Mouse (Mus musculus): ENCODE data around the gene Dnajb11. TPM values are rescaled to one million over a fixed set of nuclear protein-coding genes. Genes with fewer than 3 reads are reported as not detected.

Gene Dnajb11
- polyA plus RNA-seq, 1 experiment from 2014 or later = 78.9 TPM

GRCm38 (mm10) chr16:22909290-22909689 is 51.6 kb downstream of the Dnajb11 start:
- Histone ChIP-seq H3K4me2 (no peak overlapping the region), H3K27me3 (no peaks in the 10 kb centered on the region), H3K27ac (no peak overlapping the region), H3K36me3 (no peaks in the 10 kb centered on the region), H3K9me3 (replicated peaks) (no peaks in the 10 kb centered on the region), H3K4me3 (replicated peaks) (no peak overlapping the region), H3K9ac (no peak overlapping the region), H3K4me1 (replicated peaks) (no peaks in the 10 kb centered on the region)
- ATAC-seq (ENCODE audit: low read depth) (no peak), DNase-seq (no peak)
- WGBS (ENCODE audit: insufficient replicate concordance) = 69% methylated on average over 6 of the region's 6 CpGs

- H3K27ac ChIP-seq = no peak overlapping the region
- H3K4me2 ChIP-seq = no peak overlapping the region
- WGBS (ENCODE audit: insufficient replicate concordance) = 56% methylated on average over 3 of the region's 3 CpGs
- no peak overlapping the region for H3K9ac ChIP-seq
- ATAC-seq (ENCODE audit: low read depth) = no peak
- H3K9me3 ChIP-seq (replicated peaks) = no peaks in the 10 kb centered on the region
- H3K4me3 ChIP-seq (replicated peaks) = no peak overlapping the region
- H3K36me3 ChIP-seq = no peaks in the 10 kb centered on the region
- no peaks in the 10 kb centered on the region for H3K27me3 ChIP-seq
- no peaks in the 10 kb centered on the region for H3K4me1 ChIP-seq (replicated peaks)
- DNase-seq = no peak
Observed at GRCm38 (mm10) chr16:22911986-22912385, 54.3 kb downstream of the Dnajb11 start.

- ATAC-seq (ENCODE audit: low read depth) (no peak), DNase-seq (no peak)
- Histone ChIP-seq H3K4me3 (replicated peaks) (no peak overlapping the region), H3K9ac (no peak overlapping the region), H3K36me3 (no peaks in the 10 kb centered on the region), H3K27me3 (no peaks in the 10 kb centered on the region), H3K27ac (no peak overlapping the region), H3K4me2 (no peak overlapping the region), H3K4me1 (replicated peaks) (no peaks in the 10 kb centered on the region), H3K9me3 (replicated peaks) (no peaks in the 10 kb centered on the region)
- WGBS (ENCODE audit: insufficient replicate concordance) = 68% methylated on average over 6 of the region's 6 CpGs
Observed at GRCm38 (mm10) chr16:22912886-22913285, 55.2 kb downstream of the Dnajb11 start.

GRCm38 (mm10) chr16:22914276-22914675 is 56.6 kb downstream of the Dnajb11 start:
- Histone ChIP-seq H3K36me3 (no peaks in the 10 kb centered on the region), H3K9ac (no peak overlapping the region), H3K4me1 (replicated peaks) (no peaks in the 10 kb centered on the region), H3K27ac (no peak overlapping the region), H3K4me3 (replicated peaks) (no peak overlapping the region), H3K9me3 (replicated peaks) (no peaks in the 10 kb centered on the region), H3K4me2 (no peak overlapping the region), H3K27me3 (no peaks in the 10 kb centered on the region)
- DNase-seq (no peak), ATAC-seq (ENCODE audit: low read depth) (no peak)

GRCm38 (mm10) chr16:22918034-22918433 is 60.4 kb downstream of the Dnajb11 start, which contains the start of gene Fetub:
TSS of gene Fetub (plus strand) at chr16:22918334.
- H3K4me1 ChIP-seq (replicated peaks) = no peaks in the 10 kb centered on the region
- H3K4me2 ChIP-seq = no peak within 1 kb of the TSS
- DNase-seq (no peak), ATAC-seq (ENCODE audit: low read depth) (no peak)
- no peak within 1 kb of the TSS for H3K9ac ChIP-seq
- H3K27ac ChIP-seq = no peak within 1 kb of the TSS
- 70% methylated on average over 5 of the region's 5 CpGs for WGBS (ENCODE audit: insufficient replicate concordance)
- H3K9me3 ChIP-seq (replicated peaks) = no peaks in the 10 kb centered on the region
- no peaks in the 10 kb centered on the region for H3K27me3 ChIP-seq
- H3K4me3 ChIP-seq (replicated peaks) = no peak within 1 kb of the TSS
- H3K36me3 ChIP-seq = no peaks in the 10 kb centered on the region

- 71% methylated on average over 15 of the region's 15 CpGs for WGBS (ENCODE audit: insufficient replicate concordance)
Observed at GRCm38 (mm10) chr16:22918664-22919312, 61.1 kb downstream of the Dnajb11 start.

GRCm38 (mm10) chr16:22919971-22920854 is 62.6 kb downstream of the Dnajb11 start:
- ATAC-seq (ENCODE audit: low read depth) (peak; percentile 39; the same call in 1 of the 2 replicates), DNase-seq (no peak)
- H3K4me2 ChIP-seq = no peak overlapping the region
- no peak overlapping the region for H3K27ac ChIP-seq
- H3K9ac ChIP-seq = no peak overlapping the region
- no peaks in the 10 kb centered on the region for H3K9me3 ChIP-seq (replicated peaks)
- WGBS (ENCODE audit: insufficient replicate concordance) = 40% methylated on average over 18 of the region's 18 CpGs
- no peaks in the 10 kb centered on the region for H3K4me1 ChIP-seq (replicated peaks)
- no peak overlapping the region for H3K4me3 ChIP-seq (replicated peaks)
- H3K27me3 ChIP-seq = no peaks in the 10 kb centered on the region
- H3K36me3 ChIP-seq = no peaks in the 10 kb centered on the region

More at GRCm38 (mm10) chr16:22918664-22919312, 61.1 kb downstream of the Dnajb11 start:
- H3K4me1 ChIP-seq (replicated peaks) = no peaks in the 10 kb centered on the region
- ATAC-seq (ENCODE audit: low read depth) (no peak), DNase-seq (no peak)
- no peak overlapping the region for H3K27ac ChIP-seq
- H3K36me3 ChIP-seq = no peaks in the 10 kb centered on the region
- no peak overlapping the region for H3K4me2 ChIP-seq
- no peaks in the 10 kb centered on the region for H3K9me3 ChIP-seq (replicated peaks)
- H3K4me3 ChIP-seq (replicated peaks) = no peak overlapping the region
- no peak overlapping the region for H3K9ac ChIP-seq
- H3K27me3 ChIP-seq = no peaks in the 10 kb centered on the region

GRCm38 (mm10) chr16:22921761-22922160 is 64.1 kb downstream of the Dnajb11 start:
- Histone ChIP-seq H3K9ac (no peak overlapping the region), H3K4me1 (replicated peaks) (no peaks in the 10 kb centered on the region), H3K36me3 (no peaks in the 10 kb centered on the region), H3K4me2 (no peak overlapping the region), H3K27ac (no peak overlapping the region), H3K4me3 (replicated peaks) (no peak overlapping the region), H3K27me3 (no peaks in the 10 kb centered on the region), H3K9me3 (replicated peaks) (no peaks in the 10 kb centered on the region)
- 76% methylated on average over 5 of the region's 5 CpGs for WGBS (ENCODE audit: insufficient replicate concordance)
- DNase-seq (no peak), ATAC-seq (ENCODE audit: low read depth) (no peak)

- no peaks in the 10 kb centered on the region for H3K36me3 ChIP-seq
- H3K9ac ChIP-seq = no peak overlapping the region
- no peaks in the 10 kb centered on the region for H3K9me3 ChIP-seq (replicated peaks)
- H3K4me3 ChIP-seq (replicated peaks) = no peak overlapping the region
- no peak overlapping the region for H3K4me2 ChIP-seq
- DNase-seq (no peak), ATAC-seq (ENCODE audit: low read depth) (no peak)
- H3K4me1 ChIP-seq (replicated peaks) = no peaks in the 10 kb centered on the region
- no peak overlapping the region for H3K27ac ChIP-seq
- H3K27me3 ChIP-seq = no peaks in the 10 kb centered on the region
- 65% methylated on average over 4 of the region's 4 CpGs for WGBS (ENCODE audit: insufficient replicate concordance)
Observed at GRCm38 (mm10) chr16:22922433-22922832, 64.8 kb downstream of the Dnajb11 start.
